Mouse (Mus musculus): Measurements from ENCODE around the gene Mpnd. TPM values are rescaled to one million over a fixed set of nuclear protein-coding genes. Genes with fewer than 3 reads are reported as not detected.

Mpnd gene
- 141 and 163 TPM in 2 replicates for polyA plus RNA-seq (2014; fragmentation: Nextera tagmentation; extraction: Ambion mirVana)

- Histone ChIP-seq H3K27me3 (ENCODE audit: control insufficient read depth, insufficient read depth, low read length) (0 out of 2 replicates have a peak, but pooled peaks cover 2% of the 10 kb centered on the region), H3K9me3 (ENCODE audit: control insufficient read depth, low read length) (no peaks in the 10 kb centered on the region), H3K27ac (ENCODE audit: low read depth, low read length) (no peak within 1 kb of the TSS), H3K9ac (ENCODE audit: low read depth, low read length) (no peak within 1 kb of the TSS), H3K4me2 (replicated peaks; ENCODE audit: low read depth, low read length) (no peak within 1 kb of the TSS), H3K4me3 (ENCODE audit: low read depth, low read length) (no peak within 1 kb of the TSS), H3K4me1 (replicated peaks; ENCODE audit: control insufficient read depth, insufficient read depth, low read length) (peaks cover 6% of the 10 kb centered on the region; the same call in 1 of the 2 replicates), H3K36me3 (ENCODE audit: control insufficient read depth, insufficient read depth, low read length) (no peaks in the 10 kb centered on the region)
- DNase-seq (ENCODE audit: low spot score) (peak; percentile 87), ATAC-seq (ENCODE audit: low FRiP score) (no peak)
- WGBS: 53% methylated on average over 13 of the region's 13 CpGs
Observed at GRCm38 (mm10) chr17:56005415-56006061, at the start of gene Mpnd, which contains the start of gene Stap2. Gene Mpnd, plus strand, starts transcription at chr17:56005711. Gene Stap2, minus strand, starts transcription at chr17:56005584.

- under 1% methylated on average over 26 of the region's 26 CpGs for WGBS
- no peaks in the 10 kb centered on the region for H3K36me3 ChIP-seq (ENCODE audit: control insufficient read depth, insufficient read depth, low read length)
- peaks cover 5% of the 10 kb centered on the region for H3K4me1 ChIP-seq (replicated peaks; ENCODE audit: control insufficient read depth, insufficient read depth, low read length)
- H3K4me2 ChIP-seq (replicated peaks; ENCODE audit: low read depth, low read length): peak overlapping the region; percentile 65
- H3K9ac ChIP-seq (ENCODE audit: low read depth, low read length): peak overlapping the region; percentile 35; the same call in 1 of the 2 replicates
- no peaks in the 10 kb centered on the region for H3K27me3 ChIP-seq (ENCODE audit: control insufficient read depth, insufficient read depth, low read length)
- H3K9me3 ChIP-seq (ENCODE audit: control insufficient read depth, low read length): no peaks in the 10 kb centered on the region
- DNase-seq (ENCODE audit: low spot score) (peak; percentile 71), ATAC-seq (ENCODE audit: low FRiP score) (peak; percentile 10; the same call in 1 of the 2 replicates)
- H3K4me3 ChIP-seq (ENCODE audit: low read depth, low read length): peak overlapping the region; percentile 36
- no peak overlapping the region for H3K27ac ChIP-seq (ENCODE audit: low read depth, low read length)
Observed at GRCm38 (mm10) chr17:55956129-55956528, 49.4 kb upstream of the Mpnd start.

- H3K27me3 ChIP-seq (ENCODE audit: control insufficient read depth, insufficient read depth, low read length): no peaks in the 10 kb centered on the region
- no peaks in the 10 kb centered on the region for H3K9me3 ChIP-seq (ENCODE audit: control insufficient read depth, low read length)
- DNase-seq (ENCODE audit: low spot score) (no peak), ATAC-seq (ENCODE audit: low FRiP score) (0 out of 2 replicates have a peak, but pooled peaks have one; percentile 1)
- no peak overlapping the region for H3K27ac ChIP-seq (ENCODE audit: low read depth, low read length)
- no peak overlapping the region for H3K9ac ChIP-seq (ENCODE audit: low read depth, low read length)
- H3K4me3 ChIP-seq (ENCODE audit: low read depth, low read length): peak overlapping the region; percentile 36
- 36% methylated on average over 6 of the region's 6 CpGs for WGBS
- H3K4me2 ChIP-seq (replicated peaks; ENCODE audit: low read depth, low read length): peak overlapping the region; percentile 65
- H3K36me3 ChIP-seq (ENCODE audit: control insufficient read depth, insufficient read depth, low read length): peaks cover 3% of the 10 kb centered on the region; the same call in 1 of the 2 replicates
- H3K4me1 ChIP-seq (replicated peaks; ENCODE audit: control insufficient read depth, insufficient read depth, low read length): peaks cover 5% of the 10 kb centered on the region
Observed at GRCm38 (mm10) chr17:55956591-55956990, 48.9 kb upstream of the Mpnd start.

GRCm38 (mm10) chr17:55957168-55957567, 48.3 kb upstream of the Mpnd start:
- peaks cover 5% of the 10 kb centered on the region for H3K4me1 ChIP-seq (replicated peaks; ENCODE audit: control insufficient read depth, insufficient read depth, low read length)
- H3K4me2 ChIP-seq (replicated peaks; ENCODE audit: low read depth, low read length): no peak overlapping the region
- H3K9me3 ChIP-seq (ENCODE audit: control insufficient read depth, low read length): no peaks in the 10 kb centered on the region
- H3K9ac ChIP-seq (ENCODE audit: low read depth, low read length): no peak overlapping the region
- peak; percentile 86 for DNase-seq (ENCODE audit: low spot score)
- ATAC-seq (ENCODE audit: low FRiP score): peak; percentile 46; the same call in 1 of the 2 replicates
- no peaks in the 10 kb centered on the region for H3K27me3 ChIP-seq (ENCODE audit: control insufficient read depth, insufficient read depth, low read length)
- H3K36me3 ChIP-seq (ENCODE audit: control insufficient read depth, insufficient read depth, low read length): peaks cover 3% of the 10 kb centered on the region; the same call in 1 of the 2 replicates
- no peak overlapping the region for H3K4me3 ChIP-seq (ENCODE audit: low read depth, low read length)
- WGBS: 13% methylated on average over 9 of the region's 9 CpGs
- no peak overlapping the region for H3K27ac ChIP-seq (ENCODE audit: low read depth, low read length)

GRCm38 (mm10) chr17:55957726-55958583, 47.6 kb upstream of the Mpnd start:
- Histone ChIP-seq H3K27ac (ENCODE audit: low read depth, low read length) (peak overlapping the region; percentile 85), H3K27me3 (ENCODE audit: control insufficient read depth, insufficient read depth, low read length) (no peaks in the 10 kb centered on the region), H3K4me2 (replicated peaks; ENCODE audit: low read depth, low read length) (peak overlapping the region; percentile 49), H3K9ac (ENCODE audit: low read depth, low read length) (peak overlapping the region; percentile 65), H3K36me3 (ENCODE audit: control insufficient read depth, insufficient read depth, low read length) (peaks cover 3% of the 10 kb centered on the region; the same call in 1 of the 2 replicates), H3K4me3 (ENCODE audit: low read depth, low read length) (peak overlapping the region; percentile 42), H3K9me3 (ENCODE audit: control insufficient read depth, low read length) (no peaks in the 10 kb centered on the region), H3K4me1 (replicated peaks; ENCODE audit: control insufficient read depth, insufficient read depth, low read length) (peaks cover 5% of the 10 kb centered on the region)
- ATAC-seq (ENCODE audit: low FRiP score) (no peak), DNase-seq (ENCODE audit: low spot score) (no peak)
- WGBS: 78% methylated on average over 13 of the region's 13 CpGs

- no peak for DNase-seq (ENCODE audit: low spot score)
- WGBS: 28% methylated on average over 2 of the region's 2 CpGs
- Histone ChIP-seq H3K27me3 (ENCODE audit: control insufficient read depth, insufficient read depth, low read length) (no peaks in the 10 kb centered on the region), H3K36me3 (ENCODE audit: control insufficient read depth, insufficient read depth, low read length) (peaks cover 3% of the 10 kb centered on the region; the same call in 1 of the 2 replicates), H3K4me2 (replicated peaks; ENCODE audit: low read depth, low read length) (peak overlapping the region; percentile 49), H3K27ac (ENCODE audit: low read depth, low read length) (peak overlapping the region; percentile 85), H3K9ac (ENCODE audit: low read depth, low read length) (peak overlapping the region; percentile 65), H3K9me3 (ENCODE audit: control insufficient read depth, low read length) (no peaks in the 10 kb centered on the region), H3K4me1 (replicated peaks; ENCODE audit: control insufficient read depth, insufficient read depth, low read length) (peaks cover 5% of the 10 kb centered on the region), H3K4me3 (ENCODE audit: low read depth, low read length) (peak overlapping the region; percentile 42)
- ATAC-seq (ENCODE audit: low FRiP score): no peak
Observed at GRCm38 (mm10) chr17:55958584-55958886, 47.0 kb upstream of the Mpnd start.

- peak within 1 kb of the TSS; percentile 85 for H3K27ac ChIP-seq (ENCODE audit: low read depth, low read length)
- H3K27me3 ChIP-seq (ENCODE audit: control insufficient read depth, insufficient read depth, low read length): no peaks in the 10 kb centered on the region
- ATAC-seq (ENCODE audit: low FRiP score) (peak; percentile 90), DNase-seq (ENCODE audit: low spot score) (peak; percentile 94)
- peak within 1 kb of the TSS; percentile 65 for H3K9ac ChIP-seq (ENCODE audit: low read depth, low read length)
- peaks cover 3% of the 10 kb centered on the region; the same call in 1 of the 2 replicates for H3K36me3 ChIP-seq (ENCODE audit: control insufficient read depth, insufficient read depth, low read length)
- H3K9me3 ChIP-seq (ENCODE audit: control insufficient read depth, low read length): no peaks in the 10 kb centered on the region
- WGBS: under 1% methylated on average over 43 of the region's 46 CpGs
- H3K4me2 ChIP-seq (replicated peaks; ENCODE audit: low read depth, low read length): peak within 1 kb of the TSS; percentile 49
- peaks cover 5% of the 10 kb centered on the region for H3K4me1 ChIP-seq (replicated peaks; ENCODE audit: control insufficient read depth, insufficient read depth, low read length)
- H3K4me3 ChIP-seq (ENCODE audit: low read depth, low read length): peak within 1 kb of the TSS; percentile 42
Observed at GRCm38 (mm10) chr17:55958918-55959728, 46.4 kb upstream of the Mpnd start, which contains the start of gene Yju2. Gene Yju2, plus strand, starts transcription at chr17:55959099.

Measured in hindbrain, embryonic 11.5 days (tissue).